Mouse (Mus musculus) kidney, postnatal 0 days (tissue): ENCODE results near the gene Kcnab3. TPM values are rescaled to one million over a fixed set of nuclear protein-coding genes. Genes with fewer than 3 reads are reported as not detected.

Experiments used
- ATAC-seq: fragments of 200-750 bp; cut with Nextera tagmentation; replicated peaks from 2 replicates; pipeline ENCODE4 v1.8.0; 2017; ENCODE audit warnings: low read depth, moderate number of reproducible peaks, moderate TSS enrichment, moderate library complexity; ENCODE audit not compliant: low FRiP score
- DNase-seq: peaks from one replicate; pipeline ENCODE4 v3.0.0-alpha.2; 2016; ENCODE audit warnings: low spot score
- H3K27ac ChIP-seq: fragments of 300-500 bp; sonication (generic); 2 replicates; pipeline ENCODE4 v1.5.1; 2014; ENCODE audit warnings: mild to moderate bottlenecking
- H3K27me3 ChIP-seq: fragments of 300-500 bp; sonication (generic); 2 replicates; pipeline ENCODE4 v1.6.1; 2014; ENCODE audit warnings: low read length, mixed read lengths; ENCODE audit not compliant: insufficient read depth
- H3K36me3 ChIP-seq: fragments of 300-500 bp; sonication (generic); 2 replicates; pipeline ENCODE4 v1.6.1; 2014; ENCODE audit warnings: low read length, mixed read lengths; ENCODE audit not compliant: insufficient read depth
- H3K4me1 ChIP-seq: fragments of 300-500 bp; sonication (generic); replicated peaks from 2 replicates; pipeline ENCODE4 v1.6.1; 2014; ENCODE audit warnings: antibody characterized with exemption, low read length, mixed read lengths; ENCODE audit not compliant: insufficient read depth
- H3K4me2 ChIP-seq: fragments of 300-500 bp; sonication (generic); 2 replicates; pipeline ENCODE4 v1.6.1; 2014; ENCODE audit warnings: mild to moderate bottlenecking, low read length, moderate library complexity, mixed read lengths
- H3K4me3 ChIP-seq: fragments of 300-500 bp; sonication (generic); replicated peaks from 2 replicates; pipeline ENCODE4 v1.5.1; 2014; ENCODE audit warnings: low read depth, low read length
- H3K9ac ChIP-seq: fragments of 300-500 bp; sonication (generic); 2 replicates; pipeline ENCODE4 v1.6.1; 2014; ENCODE audit warnings: low read depth, low read length
- H3K9me3 ChIP-seq: fragments of 300-500 bp; sonication (generic); replicated peaks from 2 replicates; pipeline ENCODE4 v1.6.1; 2016; ENCODE audit warnings: low read length, inconsistent platforms, mixed read lengths
- CTCF ChIP-seq: IDR thresholded peaks from 2 replicates; pipeline ENCODE4 v1.5.1; 2016; ENCODE audit warnings: antibody characterized with exemption, low read depth, mild to moderate bottlenecking, moderate library complexity
- WGBS: fragments of 180-500 bp; shearing (Covaris S2); extraction: QIAGEN DNeasy Blood & Tissue Kit; methylation state at CpG from one replicate; pipeline ENCODE4 v1.1.7; 2014; 5-methylcytosine and 5-hydroxymethylcytosine counted together
- polyA plus RNA-seq: library from polyadenylated mRNA; unstranded; fragments of >200 nt; fragmentation: Nextera tagmentation; extraction: Ambion mirVana; gene quantifications from 2 replicates; pipeline ENCODE4 v1.2.1, GENCODE M21; 2015

Gene Kcnab3
- polyA plus RNA-seq, 1 experiment from 2014 or later, result 2.8 TPM

DNA sequence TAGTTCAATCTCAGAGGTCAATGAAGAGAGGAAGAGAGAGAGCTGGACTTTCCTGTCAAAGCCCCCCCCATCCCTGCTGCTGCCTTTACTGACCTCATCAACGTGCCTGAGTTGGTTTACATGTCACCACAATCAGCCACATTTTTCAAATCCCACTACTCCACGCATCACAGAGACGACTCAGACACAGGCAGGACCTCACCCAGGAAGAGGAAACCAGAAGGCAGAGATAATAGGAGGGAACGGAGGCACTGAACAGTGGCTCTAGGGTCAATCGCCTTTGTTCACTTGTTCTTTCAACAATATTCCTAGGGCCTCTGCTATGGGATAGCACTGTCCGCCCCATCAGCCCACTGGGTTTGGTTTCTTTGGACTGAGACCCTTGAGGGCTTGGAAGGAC, 1.6 kb downstream of the Kcnab3 start:
- Histone ChIP-seq H3K4me3 (no peak overlapping the region), H3K9me3 (no peaks in the 10 kb centered on the region), H3K4me1 (peaks cover 35% of the 10 kb centered on the region), H3K36me3 (no peaks in the 10 kb centered on the region), H3K27me3 (no peaks in the 10 kb centered on the region), H3K27ac (no peak overlapping the region), H3K9ac (no peak overlapping the region), H3K4me2 (no peak overlapping the region)
- DNase-seq, result no peak
- TF ChIP-seq CTCF, result no peak
- ATAC-seq, result no peak
- WGBS, result 58% methylated on average over 6 of the region's 6 CpGs

DNA sequence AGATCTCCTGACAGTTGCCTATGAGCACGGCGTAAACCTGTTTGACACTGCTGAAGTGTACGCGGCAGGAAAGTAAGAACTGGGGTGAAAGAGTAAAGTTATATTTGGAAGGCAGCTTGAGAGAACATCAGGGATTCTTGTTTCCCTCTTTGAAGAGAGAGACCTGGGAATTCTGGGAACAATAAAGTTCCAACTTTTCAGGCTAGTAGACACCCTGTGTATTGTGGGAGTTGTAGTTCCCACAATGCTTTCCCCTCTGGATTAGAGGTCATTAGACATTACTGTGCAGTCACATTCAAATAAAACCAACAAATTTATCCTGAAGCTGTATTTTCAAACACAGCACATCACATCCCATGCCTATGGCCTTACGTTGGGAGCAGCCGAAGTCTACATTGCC, 2.5 kb downstream of the Kcnab3 start:
- Histone ChIP-seq H3K36me3 (no peaks in the 10 kb centered on the region), H3K4me2 (no peak overlapping the region), H3K4me1 (peaks cover 32% of the 10 kb centered on the region), H3K27ac (no peak overlapping the region), H3K4me3 (no peak overlapping the region), H3K9ac (no peak overlapping the region), H3K9me3 (no peaks in the 10 kb centered on the region), H3K27me3 (no peaks in the 10 kb centered on the region)
- peak; percentile 36 for DNase-seq
- TF ChIP-seq CTCF, result no peak
- ATAC-seq, result no peak
- 88% methylated on average over 6 of the region's 6 CpGs for WGBS

DNA sequence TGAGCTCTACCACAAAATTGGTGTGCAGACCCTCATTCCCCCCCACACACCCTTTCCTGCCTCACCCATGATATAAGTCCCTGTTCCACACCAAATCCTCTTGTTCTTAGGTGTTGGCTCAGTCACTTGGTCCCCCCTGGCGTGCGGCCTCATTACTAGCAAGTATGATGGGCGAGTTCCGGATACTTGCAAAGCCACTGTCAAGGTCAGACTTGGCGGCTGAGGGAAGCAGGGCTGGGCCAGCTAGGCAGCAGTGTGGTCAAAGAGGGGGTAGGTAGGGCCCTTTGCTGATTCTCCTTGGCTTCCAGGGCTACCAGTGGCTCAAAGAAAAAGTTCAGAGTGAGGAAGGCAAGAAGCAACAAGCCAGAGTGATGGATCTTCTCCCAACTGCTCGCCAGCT, 5.1 kb downstream of the Kcnab3 start:
- no peaks in the 10 kb centered on the region for H3K36me3 ChIP-seq
- H3K4me2 ChIP-seq, result 0 out of 2 replicates have a peak overlapping the region, but pooled peaks have one; percentile 68
- peak overlapping the region; percentile 49; the same call in 1 of the 2 replicates for H3K4me3 ChIP-seq
- no peaks in the 10 kb centered on the region for H3K9me3 ChIP-seq
- no peak overlapping the region for H3K27ac ChIP-seq
- WGBS, result 87% methylated on average over 6 of the region's 6 CpGs
- no peak for TF ChIP-seq CTCF
- DNase-seq (no peak), ATAC-seq (no peak)
- H3K4me1 ChIP-seq, result peaks cover 25% of the 10 kb centered on the region; the same call in 1 of the 2 replicates
- no peaks in the 10 kb centered on the region for H3K27me3 ChIP-seq
- H3K9ac ChIP-seq, result no peak overlapping the region

DNA sequence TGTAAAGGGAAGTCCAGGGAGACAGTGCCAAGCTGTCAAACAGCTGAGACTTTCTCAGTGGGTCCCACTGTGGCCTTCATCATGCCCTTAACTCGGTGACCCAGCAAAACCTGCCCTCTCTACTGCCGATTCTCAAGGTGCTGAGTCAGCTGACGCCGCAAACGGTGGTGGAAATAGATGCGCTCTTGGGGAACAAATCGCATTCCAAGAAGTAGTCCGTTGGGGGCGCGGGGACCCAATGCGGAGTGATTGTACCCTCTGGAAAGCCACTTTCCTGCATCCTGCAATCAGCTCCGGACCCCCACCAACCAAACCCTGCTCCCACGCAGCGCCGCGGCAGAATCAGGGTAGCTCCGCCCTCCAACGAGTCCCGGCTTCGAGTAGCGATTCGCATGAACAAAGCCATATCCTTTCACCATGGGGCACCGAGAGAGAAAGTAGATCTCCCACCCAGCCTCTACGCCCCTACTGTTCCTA, 5.9 kb downstream of the Kcnab3 start:
- TF ChIP-seq CTCF, result no peak
- Histone ChIP-seq H3K27ac (peak overlapping the region; percentile 73), H3K4me2 (peak overlapping the region; percentile 68), H3K27me3 (no peaks in the 10 kb centered on the region), H3K4me3 (peak overlapping the region; percentile 49), H3K9ac (peak overlapping the region; percentile 57), H3K9me3 (no peaks in the 10 kb centered on the region), H3K4me1 (peaks cover 20% of the 10 kb centered on the region; the same call in 1 of the 2 replicates), H3K36me3 (no peaks in the 10 kb centered on the region)
- DNase-seq (peak; percentile 92), ATAC-seq (peak; percentile 56; the same call in 1 of the 2 replicates)
- WGBS, result under 1% methylated on average over 24 of the region's 24 CpGs

DNA sequence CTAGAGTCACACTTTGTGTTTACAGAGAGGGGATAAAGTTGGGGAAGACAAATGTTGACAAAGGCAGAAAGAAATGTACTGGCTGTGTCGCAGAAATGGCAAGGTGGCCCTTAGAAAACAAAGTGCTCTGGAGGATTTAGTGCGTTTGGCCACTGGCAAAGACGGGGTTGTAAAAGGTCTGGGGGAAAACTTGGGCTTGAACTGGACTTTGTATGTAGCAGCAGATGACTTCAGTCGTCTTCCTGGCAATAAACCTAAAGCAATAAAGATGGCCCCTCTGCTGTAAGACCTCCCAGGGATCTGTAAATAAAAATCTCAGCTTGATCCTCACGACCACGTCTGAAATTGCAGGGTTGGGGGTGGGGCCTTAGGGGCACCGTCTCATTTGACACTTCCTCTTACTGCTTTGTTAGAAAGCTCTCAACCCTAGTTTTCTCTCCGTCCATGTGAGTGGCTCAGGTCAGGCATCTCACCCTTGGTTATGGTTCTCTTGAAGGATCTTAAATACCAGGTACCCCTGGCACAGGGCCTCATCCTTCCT, 6.7 kb downstream of the Kcnab3 start:
- DNase-seq (peak; percentile 84), ATAC-seq (0 out of 2 replicates have a peak, but pooled peaks have one; percentile 3)
- H3K4me1 ChIP-seq, result peaks cover 18% of the 10 kb centered on the region; the same call in 1 of the 2 replicates
- no peaks in the 10 kb centered on the region for H3K27me3 ChIP-seq
- H3K4me2 ChIP-seq, result peak overlapping the region; percentile 68
- H3K9me3 ChIP-seq, result no peaks in the 10 kb centered on the region
- peak overlapping the region; percentile 73 for H3K27ac ChIP-seq
- H3K36me3 ChIP-seq, result no peaks in the 10 kb centered on the region
- no peak for TF ChIP-seq CTCF
- H3K4me3 ChIP-seq, result no peak overlapping the region; the same call in 1 of the 2 replicates
- H3K9ac ChIP-seq, result peak overlapping the region; percentile 57; the same call in 1 of the 2 replicates
- 19% methylated on average over 8 of the region's 8 CpGs for WGBS

DNA sequence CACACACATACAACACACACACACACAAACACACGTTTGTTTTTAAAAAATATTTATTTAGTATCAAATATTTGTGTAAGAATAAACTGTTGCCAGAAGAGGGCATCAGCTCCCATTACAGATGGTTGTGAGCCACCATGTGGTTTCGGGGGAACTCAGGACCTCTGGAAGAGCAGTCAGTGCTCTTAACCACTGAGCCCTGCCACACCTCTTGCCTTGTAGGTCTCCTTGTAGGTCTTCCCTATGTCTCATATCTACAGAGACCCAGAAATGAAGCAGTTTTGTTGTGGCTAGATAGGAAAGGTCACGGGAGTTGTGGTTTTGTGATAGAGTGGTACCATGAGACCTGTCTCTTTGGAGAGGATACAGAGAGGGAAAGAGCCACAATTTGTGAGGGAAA, 7.9 kb downstream of the Kcnab3 start:
- Histone ChIP-seq H3K27ac (no peak overlapping the region), H3K4me3 (no peak overlapping the region), H3K9me3 (no peaks in the 10 kb centered on the region), H3K36me3 (no peaks in the 10 kb centered on the region), H3K4me2 (no peak overlapping the region), H3K27me3 (no peaks in the 10 kb centered on the region), H3K9ac (no peak overlapping the region), H3K4me1 (peaks cover 18% of the 10 kb centered on the region; the same call in 1 of the 2 replicates)
- DNase-seq (peak; percentile 28), ATAC-seq (no peak)
- TF ChIP-seq CTCF, result peak; percentile 58; the same call in 1 of the 2 replicates
- WGBS, result 52% methylated on average over 3 of the region's 3 CpGs
